Comparison of ENCODE assay signal across 20 mouse cellular contexts in genomic region chr2:74748436-74748995, GRCm38 (mm10). TPM values are rescaled to one million over a fixed set of nuclear protein-coding genes. Genes with fewer than 3 reads are reported as not detected.
DNase-seq lines count a peak whose midpoint lies in the region; ATAC-seq and TF ChIP-seq lines count a peak whose summit lies in the region.
"Had no signal": no experiment of that assay in that cellular context is flagged by ENCODE, and none has a peak within 500 bp of the region (broad histone marks: within the 10 kb centered on the region; RNA-seq: fewer than 3 reads in every experiment).

No protein-coding gene starts in this region.

- WGBS in kidney, embryonic 14.5 days = 24% methylated on average over 9 of the region's 9 CpGs
- WGBS in kidney, adult 2 months = 79% methylated on average over 9 of the region's 9 CpGs
- WGBS in embryonic facial prominence, embryonic 14.5 days = 10% methylated on average over 9 of the region's 9 CpGs
- WGBS in limb, embryonic 10.5 days = 18% methylated on average over 9 of the region's 9 CpGs

- peak overlapping the region; percentile 14; the same call in 1 of the 2 replicates for H3K9ac ChIP-seq in kidney, embryonic 14.5 days (ENCODE audit: low read depth, low read length)
- H3K9ac ChIP-seq in embryonic facial prominence, embryonic 14.5 days (ENCODE audit: low read depth, low read length) = no peak overlapping the region
- H3K9ac ChIP-seq: midbrain, embryonic 12.5 days had no signal

- no peak for TF ChIP-seq CTCF in kidney, adult 2 months (conservative IDR thresholded peaks at IDR 0.05; ENCODE audit: insufficient read depth, insufficient read length, low read depth, low read length)

- peaks cover 7% of the 10 kb centered on the region; the same call in 1 of the 2 replicates for H3K27me3 ChIP-seq in kidney, embryonic 14.5 days (ENCODE audit: control insufficient read depth, insufficient read depth, low read length)
- H3K27me3 ChIP-seq in kidney, adult 2 months (replicated peaks; ENCODE audit: control insufficient read depth, insufficient read depth, low read length) = peaks cover 4% of the 10 kb centered on the region; the same call in 1 of the 2 replicates
- peaks cover 100% of the 10 kb centered on the region for H3K27me3 ChIP-seq in embryonic facial prominence, embryonic 14.5 days (replicated peaks; ENCODE audit: control insufficient read depth, insufficient read depth, low read length)
- H3K27me3 ChIP-seq in limb, embryonic 10.5 days (ENCODE audit: low read depth, poor library complexity, severe bottlenecking) = peaks cover 93% of the 10 kb centered on the region

- no peaks in the 10 kb centered on the region for H3K9me3 ChIP-seq in kidney, embryonic 14.5 days (ENCODE audit: control insufficient read depth, low read length)
- no peaks in the 10 kb centered on the region for H3K9me3 ChIP-seq in embryonic facial prominence, embryonic 14.5 days (ENCODE audit: control insufficient read depth, low read length)
- no peaks in the 10 kb centered on the region for H3K9me3 ChIP-seq in limb, embryonic 10.5 days (replicated peaks)
- H3K9me3 ChIP-seq: limb, embryonic 13.5 days; midbrain, embryonic 12.5 days had no signal

- peak overlapping the region; percentile 73 for H3K4me2 ChIP-seq in kidney, embryonic 14.5 days (replicated peaks; ENCODE audit: low read depth, low read length)
- peak overlapping the region; percentile 15; the same call in 1 of the 2 replicates for H3K4me2 ChIP-seq in embryonic facial prominence, embryonic 14.5 days (ENCODE audit: low read depth, low read length)

- H3K4me3 ChIP-seq in kidney, embryonic 14.5 days (ENCODE audit: low read length) = peak overlapping the region; percentile 39; the same call in 1 of the 2 replicates
- no peak overlapping the region for H3K4me3 ChIP-seq in kidney, adult 2 months (ENCODE audit: insufficient read depth, low read depth, low read length)
- H3K4me3 ChIP-seq in embryonic facial prominence, embryonic 14.5 days (ENCODE audit: low read depth, low read length) = no peak overlapping the region
- 0 out of 2 replicates have a peak overlapping the region, but pooled peaks have one; percentile 55 for H3K4me3 ChIP-seq in limb, embryonic 10.5 days

- no peak for ATAC-seq in kidney, embryonic 14.5 days (ENCODE audit: low FRiP score, low TSS enrichment)
- no peak for ATAC-seq in embryonic facial prominence, embryonic 14.5 days (ENCODE audit: low read depth)

- TF ChIP-seq POLR2A in kidney, adult 2 months (IDR thresholded peaks at IDR 0.05; ENCODE audit: low read depth, low read length) = no peak

- no peaks in the 10 kb centered on the region; the same call in 1 of the 2 replicates for H3K36me3 ChIP-seq in kidney, embryonic 14.5 days (ENCODE audit: control insufficient read depth, insufficient read depth, low read length)
- no peaks in the 10 kb centered on the region for H3K36me3 ChIP-seq in kidney, adult 2 months (ENCODE audit: control insufficient read depth, insufficient read depth, low read length)
- H3K36me3 ChIP-seq in embryonic facial prominence, embryonic 14.5 days (ENCODE audit: control insufficient read depth, insufficient read depth, low read length) = no peaks in the 10 kb centered on the region
- 0 out of 2 replicates have a peak, but pooled peaks cover 3% of the 10 kb centered on the region for H3K36me3 ChIP-seq in limb, embryonic 10.5 days
- H3K36me3 ChIP-seq: limb, embryonic 13.5 days; midbrain, embryonic 12.5 days had no signal

- peak overlapping the region; percentile 90 for H3K27ac ChIP-seq in kidney, embryonic 14.5 days (ENCODE audit: low read depth, low read length)
- no peak overlapping the region for H3K27ac ChIP-seq in kidney, adult 2 months (ENCODE audit: insufficient read depth, low read depth, low read length)
- no peak overlapping the region; the same call in 1 of the 2 replicates for H3K27ac ChIP-seq in embryonic facial prominence, embryonic 14.5 days (replicated peaks; ENCODE audit: low read depth, low read length)
- H3K27ac ChIP-seq in limb, embryonic 10.5 days = no peak overlapping the region
- H3K27ac ChIP-seq: limb, embryonic 13.5 days; midbrain, embryonic 12.5 days had no signal

- H3K4me1 ChIP-seq in kidney, embryonic 14.5 days (ENCODE audit: control insufficient read depth, insufficient read depth, low read length) = peaks cover 51% of the 10 kb centered on the region
- H3K4me1 ChIP-seq in kidney, adult 2 months (ENCODE audit: control insufficient read depth, insufficient read depth, low read length) = 0 out of 2 replicates have a peak, but pooled peaks cover 3% of the 10 kb centered on the region
- peaks cover 22% of the 10 kb centered on the region; the same call in 1 of the 2 replicates for H3K4me1 ChIP-seq in embryonic facial prominence, embryonic 14.5 days (ENCODE audit: control insufficient read depth, insufficient read depth, low read length)
- peaks cover 80% of the 10 kb centered on the region for H3K4me1 ChIP-seq in limb, embryonic 10.5 days

- DNase-seq in kidney, adult 2 months = no peak
- peak; percentile 30 for DNase-seq in embryo, embryonic 10 days (ENCODE audit: low spot score)
- DNase-seq in embryonic facial prominence, embryonic 14.5 days (ENCODE audit: low spot score) = no peak
- DNase-seq in limb, embryonic 10.5 days (ENCODE audit: low spot score) = peak; percentile 38
- no peak for DNase-seq in left cerebral cortex, adult 11 months (ENCODE audit: low spot score)
- DNase-seq in lung, postnatal 36 days = no peak
- no peak for DNase-seq in adrenal gland, postnatal 14 days
- DNase-seq: cerebellum, adult 8-10 months; kidney, postnatal 36 days; lung, postnatal 14 days had no signal

RNA-seq across cellular contexts. Expression of gene Hoxd1, which starts 14.3 kb away (rescaled TPM):
- 1.8 and 1.9 TPM in 2 replicates for polyA plus RNA-seq in kidney, embryonic 14.5 days (2014; fragmentation: Nextera tagmentation; extraction: Ambion mirVana)
- polyA plus RNA-seq in kidney, adult 2 months (2012; rRNA removed) = 0.04 and 0.08 TPM in 2 replicates
- polyA plus RNA-seq in embryonic facial prominence, embryonic 14.5 days (2014; fragmentation: Nextera tagmentation; extraction: Ambion mirVana) = 3.9 and 4.7 TPM in 2 replicates
- polyA plus RNA-seq in limb, embryonic 10.5 days (2016; fragmentation: Nextera tagmentation; extraction: Ambion mirVana) = 0.68 and 1.2 TPM in 2 replicates
- not detected in 2 replicates for total RNA-seq in adrenal gland, postnatal 14 days (2021)
- total RNA-seq: hematopoietic stem cell, adult 5-6 weeks had no signal
- polyA plus RNA-seq: C2C12; heart, embryonic 14.5 days; liver, embryonic 16.5 days; small intestine, adult 2 months had no signal

RNA-seq across cellular contexts. Expression of gene Gm28230, which starts 22.0 kb away (rescaled TPM):
- 2.3 and 4.0 TPM in 2 replicates for polyA plus RNA-seq in kidney, embryonic 14.5 days (2014; fragmentation: Nextera tagmentation; extraction: Ambion mirVana)
- polyA plus RNA-seq in kidney, adult 2 months (2012; rRNA removed) = 5.5 and 7.8 TPM in 2 replicates
- 0.13 TPM in 1 of 2 replicates, not detected in the other for polyA plus RNA-seq in embryonic facial prominence, embryonic 14.5 days (2014; fragmentation: Nextera tagmentation; extraction: Ambion mirVana)
- 0.70 and 0.79 TPM in 2 replicates for polyA plus RNA-seq in limb, embryonic 10.5 days (2016; fragmentation: Nextera tagmentation; extraction: Ambion mirVana)
- 1.4 and 1.7 TPM in 2 replicates for total RNA-seq in adrenal gland, postnatal 14 days (2021)
- total RNA-seq: hematopoietic stem cell, adult 5-6 weeks; layer of hippocampus, postnatal 14 days had no signal
- polyA plus RNA-seq: C2C12; embryonic facial prominence, embryonic 11.5 days; heart, embryonic 14.5 days; liver, embryonic 16.5 days; midbrain, embryonic 12.5 days had no signal

RNA-seq across cellular contexts. Expression of gene Hoxd4, which starts 36.8 kb away (rescaled TPM):
- 6.3 and 18.7 TPM in 2 replicates for polyA plus RNA-seq in kidney, embryonic 14.5 days (2014; fragmentation: Nextera tagmentation; extraction: Ambion mirVana)
- polyA plus RNA-seq in kidney, adult 2 months (2012; rRNA removed) = 20.3 and 31.4 TPM in 2 replicates
- polyA plus RNA-seq in embryonic facial prominence, embryonic 14.5 days (2014; fragmentation: Nextera tagmentation; extraction: Ambion mirVana) = 0.63 and 0.82 TPM in 2 replicates
- polyA plus RNA-seq in limb, embryonic 10.5 days (2016; fragmentation: Nextera tagmentation; extraction: Ambion mirVana) = 1.2 and 2.3 TPM in 2 replicates
- total RNA-seq in adrenal gland, postnatal 14 days (2021) = 13.9 and 17.8 TPM in 2 replicates
- total RNA-seq: hematopoietic stem cell, adult 5-6 weeks; layer of hippocampus, postnatal 14 days had no signal
- polyA plus RNA-seq: C2C12; liver, embryonic 16.5 days; midbrain, embryonic 12.5 days had no signal

RNA-seq across cellular contexts. Expression of gene Hoxd3, which starts 36.8 kb away (rescaled TPM):
- polyA plus RNA-seq in kidney, embryonic 14.5 days (2014; fragmentation: Nextera tagmentation; extraction: Ambion mirVana) = 12.3 and 12.6 TPM in 2 replicates
- polyA plus RNA-seq in kidney, adult 2 months (2012; rRNA removed) = 10.2 and 10.7 TPM in 2 replicates
- 3.8 and 4.7 TPM in 2 replicates for polyA plus RNA-seq in embryonic facial prominence, embryonic 14.5 days (2014; fragmentation: Nextera tagmentation; extraction: Ambion mirVana)
- 1.4 and 3.0 TPM in 2 replicates for polyA plus RNA-seq in limb, embryonic 10.5 days (2016; fragmentation: Nextera tagmentation; extraction: Ambion mirVana)
- 0.85 and 0.98 TPM in 2 replicates for total RNA-seq in adrenal gland, postnatal 14 days (2021)
- total RNA-seq: hematopoietic stem cell, adult 5-6 weeks; layer of hippocampus, postnatal 14 days had no signal
- polyA plus RNA-seq: C2C12; midbrain, embryonic 12.5 days had no signal

RNA-seq across cellular contexts. Expression of gene Hoxd8, which starts 44.1 kb away (rescaled TPM):
- polyA plus RNA-seq in kidney, embryonic 14.5 days (2014; fragmentation: Nextera tagmentation; extraction: Ambion mirVana) = 45.0 and 45.2 TPM in 2 replicates
- polyA plus RNA-seq in kidney, adult 2 months (2012; rRNA removed) = 45.8 and 46.2 TPM in 2 replicates
- polyA plus RNA-seq in embryonic facial prominence, embryonic 14.5 days (2014; fragmentation: Nextera tagmentation; extraction: Ambion mirVana) = 8.7 and 10.3 TPM in 2 replicates
- polyA plus RNA-seq in limb, embryonic 10.5 days (2016; fragmentation: Nextera tagmentation; extraction: Ambion mirVana) = 11.6 and 17.4 TPM in 2 replicates
- 24.6 and 24.9 TPM in 2 replicates for total RNA-seq in adrenal gland, postnatal 14 days (2021)
- total RNA-seq: hematopoietic stem cell, adult 5-6 weeks; layer of hippocampus, postnatal 14 days had no signal
- polyA plus RNA-seq: C2C12 had no signal

Comparison
In these comparisons a context has a peak if more than half of its experiments do, and no peak if none do; other contexts are left out.
1. H3K4me3 ChIP-seq: peak in kidney, embryonic 14.5 days (single experiment) and limb, embryonic 10.5 days (single experiment); none in kidney, adult 2 months (single experiment) and embryonic facial prominence, embryonic 14.5 days (single experiment).
2. DNase-seq: peak in embryo, embryonic 10 days (single experiment) and limb, embryonic 10.5 days (single experiment); none in kidney, adult 2 months (single experiment), embryonic facial prominence, embryonic 14.5 days (single experiment), left cerebral cortex, adult 11 months (single experiment), lung, postnatal 36 days (single experiment) and adrenal gland, postnatal 14 days (single experiment).